Mouse (Mus musculus): ENCODE results near the gene Ndfip2. TPM values are rescaled to one million over a fixed set of nuclear protein-coding genes. Genes with fewer than 3 reads are reported as not detected.
A peak's percentile ranks its signal among the peaks of the same experiment; 100 is the strongest.

The Ndfip2 gene
- total RNA-seq, 2 experiments from 2014 or later = 124 to 126 TPM

DNA sequence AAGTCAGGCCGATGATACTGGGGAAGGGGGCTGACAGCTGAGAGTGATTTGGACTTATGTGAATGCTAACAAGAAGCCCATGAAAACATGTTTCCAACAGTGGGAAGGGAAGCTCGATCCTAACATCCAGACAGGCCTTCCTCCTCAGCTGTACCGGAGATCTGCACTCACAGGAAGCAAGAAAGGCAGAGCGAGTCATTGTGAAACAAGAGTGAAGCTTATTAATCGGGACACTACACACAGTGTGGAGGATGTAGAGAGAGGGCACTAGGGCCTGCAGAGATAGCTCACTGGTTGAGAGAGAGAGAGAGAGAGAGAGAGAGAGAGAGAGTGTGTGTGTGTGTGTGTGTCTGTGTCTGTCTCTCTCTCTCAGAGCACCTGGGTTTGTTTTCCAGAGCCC, 16.8 kb downstream of the Ndfip2 start:
- no peak for DNase-seq (ENCODE audit: extremely low spot score in 1 of 2, low spot score in 2 of 2)
- intact Hi-C loops (cut with DNase I) = no loop called here

DNA sequence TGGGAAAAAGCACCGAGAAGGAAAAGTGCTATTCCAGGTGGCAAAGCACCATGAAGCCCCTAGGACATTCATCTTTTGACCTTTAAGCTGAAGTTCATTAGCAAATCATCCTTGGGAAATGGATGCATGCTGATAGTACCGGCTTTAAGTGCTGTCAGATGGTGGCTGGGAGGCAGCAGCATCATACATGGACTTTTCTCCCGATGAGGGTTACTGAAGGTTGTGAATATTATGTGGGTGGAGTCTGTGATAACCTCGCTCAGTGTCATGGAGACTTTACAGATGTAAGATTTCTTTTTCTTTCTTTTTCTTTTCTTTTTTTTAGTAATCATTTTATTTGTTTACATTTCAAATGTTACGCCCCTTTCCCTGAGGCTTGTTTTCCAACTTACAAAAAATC, 18.9 kb downstream of the Ndfip2 start:
- intact Hi-C loops (cut with DNase I) = no loop called here
- no peak for DNase-seq (ENCODE audit: extremely low spot score in 1 of 2, low spot score in 2 of 2)

- DNase-seq (ENCODE audit: extremely low spot score in 1 of 2, low spot score in 2 of 2) = no peak
- intact Hi-C loops (cut with DNase I) = no loop called here
These were observed 25.7 kb downstream of the Ndfip2 start for GRCm38 (mm10) chr14:105284062-105284461.

DNA sequence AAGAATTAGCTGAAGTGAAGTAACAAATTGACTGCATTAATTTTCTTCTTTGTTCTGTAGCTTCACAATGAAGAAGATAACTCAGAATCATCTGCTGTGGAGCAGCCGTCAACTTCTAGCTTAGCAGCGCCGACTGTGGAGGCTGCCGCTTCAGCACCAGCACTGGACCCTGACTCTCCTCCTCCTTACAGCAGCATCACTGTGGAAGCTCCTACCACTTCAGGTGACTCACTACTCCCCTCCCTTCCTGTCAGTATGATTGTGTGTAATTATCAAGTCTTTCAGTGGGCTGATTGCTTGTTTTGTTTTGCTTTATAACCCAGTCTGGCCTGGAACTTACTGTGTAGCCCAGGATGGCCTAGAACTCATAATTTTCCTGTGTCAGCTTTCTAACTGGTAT, 29.2 kb downstream of the Ndfip2 start:
- DNase-seq (ENCODE audit: extremely low spot score in 1 of 2, low spot score in 2 of 2) = no peak
- intact Hi-C loops (cut with DNase I) = no loop called here

DNA sequence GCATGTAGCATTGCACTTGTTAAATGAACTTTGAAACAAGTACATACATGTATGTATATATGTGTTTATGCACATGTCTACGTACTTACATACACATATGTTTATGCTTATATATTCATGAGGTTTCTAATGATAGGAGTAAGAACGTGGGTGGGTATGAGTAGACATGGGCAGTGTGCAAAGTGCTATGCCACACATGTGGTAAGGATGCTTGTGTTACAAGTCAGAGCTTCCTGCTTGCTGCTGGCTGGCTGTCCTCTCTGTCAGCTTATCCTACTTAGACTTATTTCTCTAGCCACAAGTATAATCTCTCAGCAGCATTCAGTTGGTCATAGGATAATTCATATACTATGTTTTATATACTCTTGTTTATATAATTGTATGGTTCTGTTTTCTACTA, 29.6 kb downstream of the Ndfip2 start:
- no peak for DNase-seq (ENCODE audit: extremely low spot score in 1 of 2, low spot score in 2 of 2)
- intact Hi-C loops (cut with DNase I) = no loop called here

- intact Hi-C loops (cut with DNase I) = no loop called here
- DNase-seq (ENCODE audit: extremely low spot score in 1 of 2, low spot score in 2 of 2) = no peak
These were observed 30.2 kb downstream of the Ndfip2 start for GRCm38 (mm10) chr14:105288529-105288928.

GRCm38 (mm10) chr14:105292139-105292538, 33.8 kb downstream of the Ndfip2 start:
- DNase-seq (ENCODE audit: extremely low spot score in 1 of 2, low spot score in 2 of 2) = no peak
- intact Hi-C loops (cut with DNase I) = no loop called here

- no peak for DNase-seq (ENCODE audit: extremely low spot score in 1 of 2, low spot score in 2 of 2)
- intact Hi-C loops (cut with DNase I) = no loop called here
These were observed 35.4 kb downstream of the Ndfip2 start for GRCm38 (mm10) chr14:105293777-105294176.

- peak in 1 of 2 experiments; percentile 69 for DNase-seq (ENCODE audit: extremely low spot score in 1 of 2, low spot score in 2 of 2)
- intact Hi-C loops (cut with DNase I) = loop anchor here (2.0 kb wide), 2 partner anchors 63 to 113 kb away; no protein-coding TSS in a partner anchor
These were observed 37.6 kb downstream of the Ndfip2 start for GRCm38 (mm10) chr14:105295820-105296582.

GRCm38 (mm10) chr14:105299744-105300255, 41.4 kb downstream of the Ndfip2 start:
- intact Hi-C loops (cut with DNase I) = no loop called here

DNA sequence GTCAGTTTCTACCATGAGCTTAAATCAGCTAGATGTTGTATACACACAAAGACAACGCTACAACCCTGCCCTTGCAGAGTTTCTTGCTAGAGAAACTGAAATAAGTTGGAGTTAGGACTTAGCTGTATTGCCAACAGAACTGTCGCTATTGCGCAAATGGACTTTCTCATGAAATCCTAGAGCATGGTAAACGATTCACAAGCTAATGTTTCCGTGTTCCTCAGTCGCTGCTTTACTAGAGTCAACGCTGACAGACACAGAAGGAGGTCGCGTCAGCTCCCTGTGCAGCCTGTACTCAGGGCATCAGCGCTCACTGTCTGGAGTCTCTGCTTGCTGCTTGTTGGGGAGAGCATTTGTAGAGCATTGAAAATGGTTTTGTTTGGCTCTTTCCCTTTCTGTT, 42.2 kb downstream of the Ndfip2 start:
- intact Hi-C loops (cut with DNase I) = no loop called here
- DNase-seq (ENCODE audit: extremely low spot score in 1 of 2, low spot score in 2 of 2) = no peak

More at GRCm38 (mm10) chr14:105299744-105300255, 41.4 kb downstream of the Ndfip2 start:
- DNase-seq (ENCODE audit: extremely low spot score in 1 of 2, low spot score in 2 of 2) = no peak

DNA sequence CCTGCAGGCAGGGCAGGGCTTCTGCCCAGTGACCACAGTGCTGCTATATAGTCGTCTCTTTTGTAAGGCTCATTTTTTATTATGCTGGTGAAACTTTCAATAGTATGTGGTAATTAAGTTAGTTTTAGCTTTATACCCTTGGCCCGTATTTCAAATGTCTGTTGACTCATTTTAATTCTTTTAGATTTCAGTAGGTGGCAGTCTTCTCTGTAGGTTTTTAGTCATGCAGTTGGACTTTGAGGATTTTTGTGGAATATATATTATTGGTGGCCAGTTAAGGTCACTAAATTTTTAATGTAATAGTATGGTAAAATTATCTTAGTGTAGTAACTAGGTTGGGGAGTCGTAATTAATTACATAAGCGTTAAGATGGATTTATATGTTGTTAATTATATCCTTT, 44.3 kb downstream of the Ndfip2 start:
- intact Hi-C loops (cut with DNase I) = no loop called here
- no peak for DNase-seq (ENCODE audit: extremely low spot score in 1 of 2, low spot score in 2 of 2)

DNA sequence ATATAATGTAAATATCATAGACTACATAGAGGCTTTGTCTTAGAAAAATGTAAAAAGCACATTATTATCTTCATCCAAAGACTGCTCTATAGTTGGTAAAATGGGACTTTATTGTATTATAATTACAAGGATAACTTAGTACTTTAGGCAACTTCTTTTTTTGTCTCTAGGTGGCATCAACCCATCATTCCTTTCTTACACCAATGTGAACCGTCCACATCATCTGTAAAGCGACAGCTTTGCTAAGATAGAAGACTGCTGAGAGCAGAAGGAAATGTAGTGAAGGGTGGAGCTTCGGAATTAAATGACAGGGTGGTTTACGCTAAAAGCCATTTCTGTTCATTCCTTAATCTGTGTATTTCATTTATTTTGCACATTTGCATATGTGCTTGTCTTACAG, 49.3 kb downstream of the Ndfip2 start:
- intact Hi-C loops (cut with DNase I) = no loop called here

DNA sequence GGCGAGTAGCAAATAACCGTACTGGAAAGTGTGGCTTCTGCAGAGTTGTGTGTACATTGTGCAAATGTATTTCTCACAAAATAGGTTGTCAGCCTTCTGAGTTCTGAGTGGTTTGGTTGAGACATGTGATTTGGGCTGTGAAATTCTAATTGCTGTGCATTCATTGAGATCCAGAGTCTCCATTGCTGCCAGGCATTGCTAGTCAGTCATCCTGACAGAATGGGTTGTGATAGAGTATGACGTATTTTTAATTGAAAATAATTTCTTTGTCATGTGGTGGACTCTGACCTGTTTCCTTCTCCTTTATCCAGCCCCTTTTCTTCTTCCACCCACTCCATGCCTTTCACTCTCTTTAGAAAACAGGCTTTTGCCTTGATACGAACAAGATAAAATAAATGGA, 54.0 kb downstream of the Ndfip2 start:
- intact Hi-C loops (cut with DNase I) = loop anchor here (10.0 kb wide), 1 partner anchor 1192 kb away; no protein-coding TSS in a partner anchor
- no peak for DNase-seq (ENCODE audit: extremely low spot score in 1 of 2, low spot score in 2 of 2)

More for the DNA sequence above, 49.3 kb downstream of the Ndfip2 start:
- no peak for DNase-seq (ENCODE audit: extremely low spot score in 1 of 2, low spot score in 2 of 2)

- intact Hi-C loops (cut with DNase I) = loop anchor here (10.0 kb wide), 1 partner anchor 1192 kb away; no protein-coding TSS in a partner anchor
- no peak for DNase-seq (ENCODE audit: extremely low spot score in 1 of 2, low spot score in 2 of 2)
These were observed 54.6 kb downstream of the Ndfip2 start for GRCm38 (mm10) chr14:105312944-105313343.

DNA sequence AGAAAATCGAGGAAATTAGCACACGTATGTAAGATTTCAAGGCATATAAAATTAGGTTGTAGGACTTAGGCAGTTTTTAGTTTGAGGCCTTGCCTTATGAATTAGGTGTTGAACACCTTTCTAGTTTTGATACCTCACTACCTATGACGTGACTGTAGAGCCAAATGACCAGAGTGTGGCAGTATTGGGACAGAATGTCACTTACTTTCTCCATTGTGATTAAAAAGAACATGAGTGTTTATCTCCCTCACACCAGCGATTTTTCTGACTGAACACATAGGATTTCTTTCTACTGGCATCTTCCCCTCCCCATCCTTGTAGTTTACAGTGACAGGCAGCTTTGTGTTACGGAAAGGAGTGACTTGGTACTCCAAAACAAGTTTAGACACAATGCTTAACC, 55.5 kb downstream of the Ndfip2 start:
- no peak for DNase-seq (ENCODE audit: extremely low spot score in 1 of 2, low spot score in 2 of 2)

DNA sequence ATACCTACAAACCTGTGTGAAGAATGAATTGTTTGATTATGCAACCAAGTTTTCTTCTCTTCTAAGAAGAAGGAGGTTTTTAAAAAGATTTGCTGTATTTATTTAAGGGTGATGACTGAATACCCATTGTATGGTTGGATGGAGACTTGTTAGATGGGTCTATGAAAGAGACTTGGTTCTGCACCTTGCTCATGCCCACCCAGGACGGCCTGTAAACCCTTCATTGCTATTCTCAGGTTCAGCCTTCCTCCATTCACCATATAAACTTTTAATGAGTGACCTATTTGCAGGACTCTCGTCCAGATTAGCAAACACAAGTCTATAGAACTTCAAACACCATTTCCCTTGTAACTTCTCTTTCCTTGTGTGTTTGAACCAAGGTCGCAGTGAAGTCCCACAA, 63.3 kb downstream of the Ndfip2 start:
- no peak for DNase-seq (ENCODE audit: extremely low spot score in 1 of 2, low spot score in 2 of 2)
- intact Hi-C loops (cut with DNase I) = no loop called here

More for the DNA sequence above, 55.5 kb downstream of the Ndfip2 start:
- intact Hi-C loops (cut with DNase I) = loop anchor here (10.0 kb wide), 1 partner anchor 1191 kb away; no protein-coding TSS in a partner anchor

GRCm38 (mm10) chr14:105322829-105323228, 64.5 kb downstream of the Ndfip2 start:
- intact Hi-C loops (cut with DNase I) = no loop called here
- DNase-seq (ENCODE audit: extremely low spot score in 1 of 2, low spot score in 2 of 2) = no peak

DNA sequence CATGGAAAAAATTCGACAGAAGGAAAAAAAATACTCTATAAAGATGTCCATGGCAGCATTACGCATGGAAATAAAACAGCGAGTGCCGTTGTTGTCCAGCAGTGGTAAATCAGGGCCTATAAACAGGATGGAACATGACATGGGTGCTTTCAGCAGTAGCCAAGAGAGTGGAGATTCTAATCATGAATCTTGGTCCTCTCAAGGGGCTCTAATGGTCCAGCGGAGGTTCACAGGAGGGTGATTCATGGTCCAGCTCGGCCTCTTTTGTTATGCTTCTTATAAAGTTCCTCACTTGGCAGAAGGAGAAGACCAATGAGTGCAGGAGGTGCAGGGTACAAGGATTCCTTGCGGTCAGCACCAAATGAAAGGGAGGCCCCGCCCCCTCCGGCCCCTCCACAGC, 65.1 kb downstream of the Ndfip2 start:
- DNase-seq (ENCODE audit: extremely low spot score in 1 of 2, low spot score in 2 of 2) = no peak
- intact Hi-C loops (cut with DNase I) = no loop called here
